Mouse (Mus musculus): Measurements from ENCODE around the gene Hnrnpm. TPM values are rescaled to one million over a fixed set of nuclear protein-coding genes. Genes with fewer than 3 reads are reported as not detected.
"Not testable (repeated sequence)": the region's sequence is repeated elsewhere in the genome, so short reads cannot be mapped to it uniquely, and the experiment has no call there.

The Hnrnpm gene
- total RNA-seq, 4 experiments from 2014 or later = 130 to 158 (median 141) TPM

GRCm38 (mm10) chr17:33669681-33670080 lies 17.0 kb downstream of the Hnrnpm start:
- DNase-seq = no peak

- no peak for DNase-seq
Measured at GRCm38 (mm10) chr17:33666813-33667212, 19.8 kb downstream of the Hnrnpm start.

GRCm38 (mm10) chr17:33649781-33650475 lies 36.7 kb downstream of the Hnrnpm start:
- DNase-seq = no peak

- no peak for DNase-seq
Measured at GRCm38 (mm10) chr17:33645073-33645472, 41.6 kb downstream of the Hnrnpm start.

- DNase-seq = no peak
Measured at GRCm38 (mm10) chr17:33644068-33644467, 42.6 kb downstream of the Hnrnpm start.

GRCm38 (mm10) chr17:33639743-33640142 lies 46.9 kb downstream of the Hnrnpm start:
- no peak for DNase-seq

GRCm38 (mm10) chr17:33637516-33638276 lies 49.0 kb downstream of the Hnrnpm start, which contains the start of gene Pram1:
Pram1 (plus strand) TSS chr17:33638056.
- no peak for DNase-seq

- no peak for DNase-seq
Measured at GRCm38 (mm10) chr17:33637038-33637437, 49.6 kb downstream of the Hnrnpm start.

- DNase-seq = no peak
Measured at GRCm38 (mm10) chr17:33631796-33632195, 54.9 kb downstream of the Hnrnpm start.

- no peak for DNase-seq
Measured at GRCm38 (mm10) chr17:33631236-33631635, 55.4 kb downstream of the Hnrnpm start.

GRCm38 (mm10) chr17:33630171-33630895 lies 56.3 kb downstream of the Hnrnpm start:
- no peak for DNase-seq

- no peak for DNase-seq
Measured at GRCm38 (mm10) chr17:33629487-33630125, 57.1 kb downstream of the Hnrnpm start.

GRCm38 (mm10) chr17:33628621-33629486 lies 57.8 kb downstream of the Hnrnpm start, which contains the start of gene Zfp414:
Zfp414 (plus strand) TSS chr17:33629090.
- DNase-seq = peak; percentile 87

GRCm38 (mm10) chr17:33627281-33627680 lies 59.4 kb downstream of the Hnrnpm start:
- no peak for DNase-seq

- not testable (repeated sequence) for DNase-seq
Measured at GRCm38 (mm10) chr17:33613726-33614125, 72.9 kb downstream of the Hnrnpm start.

- no peak for DNase-seq
Measured at GRCm38 (mm10) chr17:33610548-33610947, 76.1 kb downstream of the Hnrnpm start.

GRCm38 (mm10) chr17:33607273-33607672 lies 79.4 kb downstream of the Hnrnpm start:
- DNase-seq = no peak

- DNase-seq = no peak
Measured at GRCm38 (mm10) chr17:33601947-33602346, 84.7 kb downstream of the Hnrnpm start.

- DNase-seq = no peak
Measured at GRCm38 (mm10) chr17:33600831-33601230, 85.8 kb downstream of the Hnrnpm start.

- DNase-seq = no peak
Measured at GRCm38 (mm10) chr17:33599836-33600475, 86.7 kb downstream of the Hnrnpm start.

- DNase-seq = no peak
Measured at GRCm38 (mm10) chr17:33598506-33598905, 88.2 kb downstream of the Hnrnpm start.
